Mouse (Mus musculus): ENCODE measurements around the gene Ahnak2.

DNA sequence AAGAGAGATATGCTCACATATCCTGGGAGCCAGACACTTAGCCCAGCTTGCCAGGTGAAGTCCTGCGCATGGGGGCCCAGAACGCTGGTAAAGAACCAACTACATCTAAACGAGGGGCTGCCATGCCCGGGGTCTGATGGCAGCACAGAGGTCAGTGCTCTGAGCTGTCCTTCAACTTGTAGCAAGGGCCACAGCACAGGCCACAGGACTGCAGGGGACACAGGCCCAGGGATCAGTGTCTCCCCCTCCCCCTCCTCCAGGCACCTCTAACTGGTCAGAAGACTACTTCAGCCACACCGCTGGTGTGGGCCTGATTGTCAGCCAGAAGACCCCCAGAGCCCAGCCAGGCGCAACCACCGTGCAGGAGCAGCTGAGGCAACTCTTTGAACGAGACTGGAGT, 34.3 kb downstream of the Ahnak2 start:
- no peak for TF ChIP-seq CTCF (IDR thresholded peaks at IDR 0.05; ENCODE audit: low read depth, low read length)
- TF ChIP-seq POLR2A (IDR thresholded peaks at IDR 0.05; ENCODE audit: insufficient read depth, low read length): no peak
- no peak for TF ChIP-seq EP300 (IDR thresholded peaks at IDR 0.05; ENCODE audit: insufficient read depth, low read depth, low read length)
